Mouse (Mus musculus): Measurements from ENCODE around the gene Prdx6b.

Gene Prdx6b

DNA sequence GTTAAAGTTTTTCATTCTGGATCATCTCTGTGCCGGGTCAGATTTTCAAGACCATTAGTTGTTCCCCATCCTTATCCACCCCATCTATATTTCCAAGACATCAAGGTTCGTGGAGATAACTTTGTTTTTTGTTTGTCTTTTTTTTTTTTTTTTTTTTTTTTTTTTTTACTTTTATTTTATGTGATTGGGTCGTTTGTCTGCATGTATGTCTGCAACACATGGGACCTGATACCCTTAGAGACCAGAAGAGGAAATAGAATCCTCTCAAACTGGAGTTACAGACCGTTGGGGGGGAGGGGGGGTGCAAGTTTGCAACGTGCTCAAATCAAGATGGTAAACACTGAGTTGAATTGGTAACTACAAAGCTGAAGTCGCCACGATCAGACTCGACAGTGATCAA, at the start of gene Prdx6b:
Prdx6b (plus strand) TSS at position 301 of the 400 bp plus-strand sequence.
- DNase-seq (ENCODE audit: low spot score): no peak

DNA sequence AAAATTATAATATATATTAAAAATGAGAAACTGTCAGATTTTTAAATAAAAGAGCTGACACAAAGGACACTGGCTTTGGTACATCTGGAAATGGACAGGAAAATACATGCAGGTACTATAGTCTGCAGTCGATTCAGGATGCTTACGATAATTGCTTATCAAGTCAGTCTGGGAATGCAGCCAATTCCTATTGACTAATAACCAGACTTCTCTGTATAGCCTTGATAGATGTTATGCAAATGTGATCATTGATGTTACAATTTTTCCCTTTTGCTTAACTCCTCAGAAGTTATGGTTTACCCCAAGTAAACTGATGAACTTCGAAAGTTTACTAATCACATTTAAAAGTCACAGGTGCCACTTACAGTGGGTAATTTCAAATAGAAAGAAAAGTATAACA, 44.8 kb upstream of the Prdx6b start:
- DNase-seq (ENCODE audit: low spot score): no peak

- DNase-seq (ENCODE audit: low spot score): no peak
Observed at GRCm38 (mm10) chr2:80247868-80248267, 44.4 kb upstream of the Prdx6b start.

- no peak for DNase-seq (ENCODE audit: low spot score)
Observed at GRCm38 (mm10) chr2:80259888-80260672, 32.2 kb upstream of the Prdx6b start.

DNA sequence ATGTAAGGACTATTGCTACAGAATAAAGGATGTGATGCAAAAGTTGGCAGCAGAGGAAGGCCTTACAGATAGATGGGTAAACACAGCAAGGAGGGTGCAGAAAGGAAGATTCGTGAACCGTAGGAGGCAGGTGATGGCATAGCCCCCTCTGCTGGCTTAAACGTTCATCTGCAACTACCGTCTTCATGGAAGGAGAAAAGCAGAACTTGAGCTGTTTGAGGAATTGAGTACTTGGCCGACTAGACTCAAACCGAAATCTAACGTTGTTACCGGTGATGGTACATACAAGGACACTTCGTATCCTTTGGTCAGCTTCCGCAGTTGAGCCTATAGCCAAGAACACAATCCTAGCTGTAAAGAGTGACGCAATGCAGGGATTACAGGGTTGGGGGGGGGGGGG, 25.4 kb upstream of the Prdx6b start:
- DNase-seq (ENCODE audit: low spot score): peak; percentile 88

DNA sequence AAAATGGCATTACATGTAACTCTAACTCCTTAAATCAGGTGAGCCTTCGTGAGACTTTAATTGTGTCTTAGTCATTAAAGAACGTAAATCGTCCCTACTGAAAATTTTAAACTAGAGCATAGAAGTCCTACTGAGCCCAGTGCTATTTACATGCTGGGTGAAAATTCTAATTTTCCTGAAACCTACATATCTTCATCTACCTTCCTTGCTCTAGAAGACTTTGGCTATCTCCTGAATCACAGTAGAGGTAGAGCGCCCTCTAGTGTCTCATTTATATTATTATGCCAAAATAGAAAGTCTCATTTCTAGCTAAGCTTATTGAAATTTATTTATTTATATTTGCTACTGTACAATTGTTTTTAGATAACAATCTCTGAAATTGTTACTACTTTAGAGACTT, 24.2 kb upstream of the Prdx6b start:
- DNase-seq (ENCODE audit: low spot score): peak; percentile 78

DNA sequence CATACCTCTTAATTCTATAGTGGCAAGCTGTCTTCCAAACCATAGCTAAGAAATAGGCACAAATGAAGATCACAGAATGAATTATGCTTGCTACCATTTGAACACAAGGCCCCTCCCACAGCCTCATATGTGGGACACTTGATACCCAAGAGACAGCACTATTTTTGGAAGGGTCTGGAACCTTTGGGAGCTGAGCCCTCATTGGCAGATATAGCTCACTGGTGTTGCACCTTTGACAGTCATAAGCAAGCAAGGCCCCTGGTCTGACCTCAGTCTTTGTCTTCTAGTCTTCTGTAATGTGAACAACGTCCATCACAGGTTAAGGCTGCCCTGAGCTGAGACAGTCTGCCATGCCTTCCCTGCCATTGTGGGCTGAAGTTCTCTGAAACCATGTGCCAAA, 20.8 kb upstream of the Prdx6b start:
- no peak for DNase-seq (ENCODE audit: low spot score)

- DNase-seq (ENCODE audit: low spot score): no peak
Observed at GRCm38 (mm10) chr2:80273038-80273437, 19.2 kb upstream of the Prdx6b start.

GRCm38 (mm10) chr2:80273763-80274162, 18.5 kb upstream of the Prdx6b start:
- DNase-seq (ENCODE audit: low spot score): no peak

DNA sequence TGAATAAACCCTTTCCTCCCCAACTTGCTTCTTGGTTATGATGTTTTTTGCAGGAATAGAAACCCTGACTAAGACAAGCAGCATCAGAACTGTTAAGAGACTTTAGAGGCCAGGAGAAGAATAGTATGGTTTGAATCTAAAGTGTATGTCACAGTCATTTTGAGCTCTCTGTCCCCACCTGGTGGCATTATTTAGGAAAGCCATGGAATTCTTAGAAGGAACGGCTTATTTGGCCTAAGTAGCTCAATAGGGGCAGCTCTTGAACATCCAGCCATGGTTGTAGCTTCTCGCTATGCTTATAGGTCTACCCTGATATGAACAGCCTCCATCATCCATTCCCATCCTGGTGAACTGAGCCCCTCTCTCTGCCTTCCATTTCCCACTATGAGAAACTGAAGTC, 17.1 kb upstream of the Prdx6b start:
- peak; percentile 66 for DNase-seq (ENCODE audit: low spot score)

- DNase-seq (ENCODE audit: low spot score): no peak
Observed at GRCm38 (mm10) chr2:80282214-80282613, 10.1 kb upstream of the Prdx6b start.

GRCm38 (mm10) chr2:80286397-80286796, 5.9 kb upstream of the Prdx6b start:
- DNase-seq (ENCODE audit: low spot score): no peak

GRCm38 (mm10) chr2:80298334-80298733, 6.1 kb downstream of the Prdx6b start:
- DNase-seq (ENCODE audit: low spot score): no peak

GRCm38 (mm10) chr2:80300806-80301205, 8.5 kb downstream of the Prdx6b start:
- DNase-seq (ENCODE audit: low spot score): no peak

DNA sequence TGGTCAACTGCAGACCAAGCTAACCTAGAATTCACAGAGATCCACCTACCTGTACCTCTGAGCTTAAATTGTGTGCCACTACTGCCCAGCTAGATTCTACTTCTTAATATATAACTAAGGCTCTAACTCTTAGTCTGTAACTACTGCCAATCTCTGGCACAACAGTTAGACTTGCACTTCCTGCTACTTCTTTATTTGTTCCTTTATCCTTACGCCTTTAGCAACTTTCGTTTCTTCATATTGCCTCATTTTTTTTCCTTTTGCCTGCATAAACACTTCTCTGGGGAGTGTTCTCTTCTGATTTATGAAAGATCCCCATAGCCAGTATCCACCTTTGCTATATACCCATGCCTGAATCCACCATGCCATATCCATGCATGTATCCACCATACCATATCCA, 11.7 kb downstream of the Prdx6b start:
- no peak for DNase-seq (ENCODE audit: low spot score)

DNA sequence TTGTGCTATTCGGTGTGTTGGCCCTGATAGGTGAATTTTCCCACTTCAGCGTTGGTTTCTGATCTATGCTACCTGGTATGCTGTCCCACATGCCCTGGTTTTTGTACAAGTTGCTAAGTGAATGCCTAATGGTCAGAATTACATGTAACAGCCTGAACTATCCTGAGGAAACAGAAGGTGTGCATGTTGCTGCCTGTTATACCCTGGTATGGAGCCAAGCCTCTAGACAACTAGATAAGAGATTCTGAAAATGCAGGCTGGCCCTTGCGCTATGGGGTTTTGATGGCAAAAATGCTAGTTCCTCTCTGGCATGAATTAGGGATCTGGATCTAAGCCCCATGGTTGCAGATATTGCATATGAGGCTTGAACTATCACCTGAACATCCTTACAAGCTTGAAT, 15.4 kb downstream of the Prdx6b start:
- DNase-seq (ENCODE audit: low spot score): no peak

DNA sequence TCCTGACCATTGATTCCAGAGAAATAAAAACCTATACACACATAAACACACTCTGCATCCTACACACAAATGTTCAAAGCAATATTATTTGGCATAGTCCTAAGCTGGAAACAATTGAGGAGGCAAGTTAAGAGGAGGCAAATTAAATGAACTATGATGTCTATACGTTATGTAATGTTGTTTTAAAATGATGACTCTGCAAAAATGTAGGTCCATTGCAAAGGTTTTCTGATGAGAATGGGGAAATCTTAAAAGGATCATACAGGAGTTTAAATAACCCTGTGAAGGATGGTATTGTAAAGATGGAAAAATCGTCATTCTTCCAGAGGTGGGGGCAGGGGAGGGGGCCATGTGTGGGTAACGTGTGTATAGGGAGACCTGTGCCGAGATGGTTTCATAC, 17.5 kb downstream of the Prdx6b start:
- no peak for DNase-seq (ENCODE audit: low spot score)

DNA sequence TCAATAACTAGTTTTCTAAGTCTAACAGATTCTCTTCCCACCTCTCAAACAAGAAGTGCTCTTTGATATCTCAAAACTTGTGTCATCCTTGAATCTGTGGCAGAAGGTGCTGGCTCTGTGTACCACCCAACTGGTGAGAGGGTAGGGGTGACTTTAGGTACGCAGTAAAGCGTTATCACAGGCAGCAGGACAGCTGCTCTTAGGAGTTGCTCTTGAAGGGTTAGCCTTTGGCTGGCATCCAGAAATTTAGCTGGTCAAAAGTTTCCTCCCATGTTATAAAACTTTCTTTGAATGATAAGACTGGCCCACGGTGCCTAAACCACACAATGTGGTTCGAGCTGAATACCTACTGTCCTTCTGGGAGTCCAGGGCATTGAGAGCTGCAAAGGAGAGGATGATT, 18.5 kb downstream of the Prdx6b start:
- DNase-seq (ENCODE audit: low spot score): no peak

DNA sequence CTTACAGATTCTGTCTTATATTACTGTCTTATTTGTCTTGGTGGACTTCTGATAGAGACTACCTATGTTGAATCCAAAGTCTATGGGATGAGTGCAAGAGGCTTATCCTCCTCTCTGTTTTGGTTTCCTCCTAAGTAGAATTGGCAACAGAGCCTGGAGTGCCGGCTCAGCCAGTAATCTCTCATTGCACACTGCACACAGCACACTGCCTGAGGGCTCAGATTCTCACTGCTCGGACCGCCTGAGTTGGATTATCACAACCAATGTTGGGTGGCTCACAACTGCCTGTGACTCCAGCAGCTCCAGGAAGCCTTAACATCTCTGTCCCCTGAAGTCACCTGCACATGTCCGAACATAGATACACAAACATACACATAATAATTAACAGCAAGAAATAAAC, 19.1 kb downstream of the Prdx6b start:
- no peak for DNase-seq (ENCODE audit: low spot score)

GRCm38 (mm10) chr2:80314201-80314600, 21.9 kb downstream of the Prdx6b start:
- no peak for DNase-seq (ENCODE audit: low spot score)

DNA sequence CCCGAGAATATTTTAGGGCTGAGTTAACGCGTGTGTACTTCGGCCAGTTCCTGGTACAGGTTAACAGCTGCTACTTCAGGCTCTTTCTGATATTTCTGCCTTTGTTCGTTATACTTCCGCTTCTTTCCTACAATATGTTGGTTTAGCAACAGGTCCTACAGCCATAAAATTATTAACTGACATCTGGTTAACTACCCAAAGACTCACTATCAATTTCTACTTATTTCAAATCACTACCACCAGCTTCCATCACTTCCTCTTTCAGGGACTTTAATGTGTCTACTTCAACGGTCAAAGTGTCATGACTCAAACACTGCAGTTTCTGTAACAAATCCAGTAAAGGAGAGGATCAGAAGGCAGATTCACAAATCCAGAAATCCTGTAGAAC, 22.6 kb downstream of the Prdx6b start:
- DNase-seq (ENCODE audit: low spot score): no peak

DNA sequence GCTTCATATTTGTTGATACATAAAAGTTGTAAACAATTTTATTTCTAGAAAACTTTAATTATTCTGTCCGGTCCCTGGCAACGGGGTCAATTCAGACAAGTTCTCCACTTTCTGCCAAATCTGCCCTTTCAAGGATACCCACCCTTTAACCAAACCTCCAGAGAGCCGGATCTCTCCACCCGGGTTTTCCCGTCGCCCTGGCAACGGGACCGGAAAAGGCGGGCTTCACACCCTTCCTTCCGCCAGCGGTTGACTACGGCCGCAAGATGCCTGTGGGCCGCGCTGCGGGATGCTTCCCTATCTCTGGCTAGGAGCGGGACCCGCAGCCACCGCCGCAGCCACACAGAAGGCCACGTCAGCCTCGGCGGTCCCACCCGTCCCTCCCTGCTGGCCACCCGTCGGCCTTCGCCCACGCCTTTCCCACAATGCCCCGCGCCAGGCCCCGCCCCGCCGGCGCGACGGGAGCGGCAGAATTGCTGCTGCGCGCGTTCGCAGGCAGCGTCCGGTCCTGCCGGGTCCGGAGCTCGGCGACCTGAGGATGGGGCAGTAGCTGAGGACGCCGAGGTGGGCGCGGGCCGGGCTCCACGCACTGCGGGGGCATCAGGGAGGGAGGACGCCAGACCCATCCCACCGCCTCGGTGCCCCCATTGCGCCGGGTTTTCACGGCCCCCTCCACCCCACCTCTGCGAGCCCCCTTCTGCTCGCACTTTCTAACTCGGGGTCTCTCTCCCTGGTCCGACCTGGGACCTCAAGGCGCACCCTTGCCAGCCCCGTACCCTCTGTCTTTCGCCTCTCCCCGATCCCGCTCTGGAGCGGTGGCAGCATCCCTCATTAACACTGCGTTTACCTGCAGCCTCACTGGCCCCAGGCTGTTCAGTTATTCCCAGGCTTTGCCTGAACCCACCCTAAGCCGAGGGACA, 23.2 kb downstream of the Prdx6b start, which contains the start of gene Dnajc10:
Dnajc10 (plus strand) TSS at position 225 of the 920 bp plus-strand sequence.
- DNase-seq (ENCODE audit: low spot score): peak; percentile 92

DNA sequence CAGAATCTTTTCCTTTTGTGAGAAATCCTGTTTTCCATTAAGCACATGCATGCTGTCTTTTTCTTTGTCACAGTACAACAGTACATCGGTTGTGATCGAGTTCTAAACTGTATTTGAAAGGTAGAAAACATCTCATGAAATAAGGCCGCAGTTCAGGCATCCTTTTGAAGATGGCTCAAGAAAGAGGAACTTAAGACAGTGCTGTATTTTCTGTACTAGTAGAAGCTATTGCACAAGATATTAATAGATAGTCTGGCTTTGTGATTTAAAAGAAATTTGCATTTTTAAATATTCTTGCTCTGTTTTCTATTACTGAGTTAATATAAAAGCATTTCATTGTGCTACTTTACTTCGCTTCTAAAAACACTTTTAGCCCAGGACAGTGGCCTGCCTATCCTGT, 30.6 kb downstream of the Prdx6b start:
- DNase-seq (ENCODE audit: low spot score): no peak
